Mouse (Mus musculus): ENCODE measurements around the gene Dclk3.

DNA sequence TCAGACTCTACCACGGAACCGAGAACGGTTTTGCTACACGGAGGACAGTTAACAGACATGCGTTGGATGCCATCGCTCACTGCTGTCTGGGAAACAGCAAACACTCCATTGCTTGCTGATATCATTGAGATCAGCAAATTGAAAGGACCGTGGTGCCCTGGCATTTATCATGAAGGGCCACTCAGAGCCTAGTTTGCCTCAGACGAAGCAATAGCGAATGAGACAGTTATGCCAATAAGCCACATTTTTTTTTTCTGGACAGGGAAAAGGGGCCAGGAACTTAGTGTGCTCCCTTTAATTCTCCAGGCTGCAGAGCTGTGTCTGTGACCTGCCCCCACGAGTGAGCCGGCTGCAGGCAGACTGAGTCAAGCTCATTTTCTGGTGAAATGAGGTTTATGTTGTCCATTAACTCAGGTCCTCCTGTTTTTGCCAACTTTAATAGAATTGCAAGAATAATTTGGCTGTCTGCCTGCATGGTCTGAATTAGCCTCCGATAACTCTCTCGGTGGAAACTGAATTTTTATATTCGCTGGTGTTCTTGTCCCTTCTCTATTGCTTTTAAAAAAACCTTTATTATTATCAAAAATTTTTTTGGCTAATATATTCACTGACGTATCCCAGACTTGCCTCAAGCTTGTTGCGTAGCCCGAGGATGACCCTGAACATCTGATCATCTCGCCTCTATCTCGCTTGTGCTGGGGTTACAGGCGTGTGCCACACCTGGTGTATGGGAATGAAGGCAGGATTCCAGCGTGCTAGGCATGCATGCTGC is 35.0 kb downstream of the Dclk3 start:
- no peak for TF ChIP-seq POLR2A (IDR thresholded peaks at IDR 0.05; ENCODE audit: borderline replicate concordance, extremely low read depth, insufficient read depth, insufficient read length, poor library complexity, severe bottlenecking)
- no peak for TF ChIP-seq CTCF (IDR thresholded peaks at IDR 0.05; ENCODE audit: borderline replicate concordance, extremely low read depth, insufficient read depth, insufficient read length)

Measured in brain, embryonic 14.5 days (tissue).